Mouse (Mus musculus) forebrain, postnatal 0 days (tissue): ENCODE data around the gene Hcst. TPM values are rescaled to one million over a fixed set of nuclear protein-coding genes. Genes with fewer than 3 reads are reported as not detected.

Experiments
- ATAC-seq: fragments of 200-750 bp; cut with Nextera tagmentation; 2 replicates; pipeline ENCODE4 v1.8.0; 2017; ENCODE audit warnings: mild to moderate bottlenecking, moderate library complexity
- DNase-seq: peaks from one replicate; pipeline ENCODE4 v3.0.0-alpha.2; 2015
- H3K27ac ChIP-seq: fragments of 300-500 bp; sonication (generic); 2 replicates; pipeline ENCODE4 v1.5.1; 2014; ENCODE audit warnings: low read depth, mild to moderate bottlenecking, antibody characterized with exemption, low read length, moderate library complexity, mixed read lengths
- H3K27me3 ChIP-seq: fragments of 300-500 bp; sonication (generic); 2 replicates; pipeline ENCODE4 v1.6.1; 2014; ENCODE audit warnings: mild to moderate bottlenecking, low read length, mixed read lengths; ENCODE audit not compliant: insufficient read depth
- H3K36me3 ChIP-seq: fragments of 300-500 bp; sonication (generic); 2 replicates; pipeline ENCODE4 v1.6.1; 2014; ENCODE audit warnings: mild to moderate bottlenecking, moderate library complexity; ENCODE audit not compliant: insufficient read depth
- H3K4me1 ChIP-seq: fragments of 300-500 bp; sonication (generic); 2 replicates; pipeline ENCODE4 v1.6.1; 2014; ENCODE audit warnings: antibody characterized with exemption; ENCODE audit not compliant: insufficient read depth
- H3K4me2 ChIP-seq: fragments of 300-500 bp; sonication (generic); 2 replicates; pipeline ENCODE4 v1.6.1; 2014; ENCODE audit warnings: low read depth, mild to moderate bottlenecking, moderate library complexity
- H3K4me3 ChIP-seq: fragments of 300-500 bp; sonication (generic); 2 replicates; pipeline ENCODE4 v1.5.1; 2014; ENCODE audit warnings: low read depth, low read length, mixed read lengths
- H3K9ac ChIP-seq: fragments of 300-500 bp; sonication (generic); 2 replicates; pipeline ENCODE4 v1.6.1; 2014; ENCODE audit warnings: mild to moderate bottlenecking
- H3K9me3 ChIP-seq: fragments of 300-500 bp; sonication (generic); 2 replicates; pipeline ENCODE4 v1.6.1; 2016; ENCODE audit warnings: low read length
- CTCF ChIP-seq: sonication (generic); IDR thresholded peaks from 2 replicates; pipeline ENCODE4 v1.5.1; 2016; ENCODE audit warnings: antibody characterized with exemption, control low read depth, low read depth
- WGBS: fragments of 180-500 bp; shearing (Covaris S2); extraction: QIAGEN DNeasy Blood & Tissue Kit; methylation state at CpG from one replicate; pipeline ENCODE4 v1.1.7; 2014; 5-methylcytosine and 5-hydroxymethylcytosine counted together
- polyA plus RNA-seq: library from polyadenylated mRNA; unstranded; fragments of >200 nt; fragmentation: Nextera tagmentation; extraction: Ambion mirVana; gene quantifications from 2 replicates; pipeline ENCODE4 v1.2.1, GENCODE M21; 2015
- total RNA-seq: library from RNA; depleted of rRNA; stranded (reverse); fragments of >200 nt; gene quantifications from 2 replicates; pipeline ENCODE4 v1.2.3, GENCODE M21; 2014; rRNA removed

Hcst gene
- total and polyA plus RNA-seq, 2 experiments from 2014 or later, result 0.41 TPM; not detected in 1

DNA sequence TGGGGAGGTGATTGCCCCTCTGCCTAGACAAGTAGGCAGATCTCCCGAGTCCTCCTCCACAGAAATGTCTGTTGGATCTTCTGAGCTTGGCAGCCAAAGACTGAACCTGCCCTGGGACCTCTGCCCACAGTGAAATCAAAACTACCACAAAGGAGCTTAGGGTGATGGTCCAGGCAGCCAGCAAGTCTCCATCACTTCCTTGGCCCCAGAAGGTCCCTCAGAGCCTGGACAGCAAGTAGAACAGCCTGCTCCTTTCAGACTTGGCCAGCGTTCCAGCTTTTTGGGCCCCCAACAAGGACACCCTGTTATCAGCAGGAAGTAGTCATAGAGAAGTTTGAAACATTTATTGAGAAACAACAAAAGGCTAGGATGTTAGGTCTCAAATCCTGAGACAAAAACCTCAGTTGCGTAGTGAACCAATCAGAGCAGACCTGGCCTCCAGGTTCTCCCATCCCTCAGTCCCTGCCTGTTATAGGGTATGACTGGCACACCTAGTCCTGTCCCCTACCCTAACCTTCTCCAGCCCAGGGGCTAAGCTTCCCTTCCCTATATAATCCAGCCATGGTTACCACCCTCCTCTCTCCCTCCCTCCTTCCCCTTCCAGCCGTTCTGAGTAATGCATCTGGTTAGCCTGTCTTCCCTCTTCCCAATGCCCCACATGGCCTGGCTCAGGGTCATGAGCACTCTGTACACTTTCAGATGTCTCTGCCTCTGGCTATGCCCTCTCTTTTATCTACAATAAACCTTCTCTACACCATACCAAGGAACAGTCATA, 26.7 kb downstream of the Hcst start:
- H3K27me3 ChIP-seq, result no peaks in the 10 kb centered on the region
- ATAC-seq, result no peak
- TF ChIP-seq CTCF, result no peak
- H3K4me1 ChIP-seq, result no peaks in the 10 kb centered on the region
- no peak for DNase-seq
- 77% methylated on average over 4 of the region's 4 CpGs for WGBS
- H3K27ac ChIP-seq, result no peak overlapping the region
- no peak overlapping the region for H3K4me3 ChIP-seq
- no peak overlapping the region for H3K4me2 ChIP-seq
- H3K36me3 ChIP-seq, result no peaks in the 10 kb centered on the region
- no peaks in the 10 kb centered on the region for H3K9me3 ChIP-seq
- no peak overlapping the region for H3K9ac ChIP-seq

DNA sequence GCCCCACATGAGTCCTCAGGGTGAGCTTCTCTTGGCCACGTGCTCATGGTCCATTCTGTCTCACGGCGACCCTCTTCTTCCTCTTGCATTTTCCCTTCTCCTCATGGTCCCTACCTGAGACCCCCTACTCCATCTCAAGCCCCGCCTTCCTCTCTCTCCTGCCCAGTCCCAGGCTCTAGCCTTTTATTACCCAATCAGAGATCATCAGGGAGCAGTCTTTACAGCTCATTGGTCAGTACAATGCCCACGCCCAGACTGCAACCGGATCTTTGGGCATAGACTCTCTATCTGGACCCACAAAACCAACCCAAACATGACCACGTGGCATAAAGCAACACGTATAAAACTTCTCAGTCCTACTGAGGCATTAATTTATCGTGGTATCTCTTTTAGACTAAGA, 35.5 kb downstream of the Hcst start:
- DNase-seq, result no peak
- no peak overlapping the region for H3K9ac ChIP-seq
- H3K36me3 ChIP-seq, result no peaks in the 10 kb centered on the region
- ATAC-seq, result no peak
- no peaks in the 10 kb centered on the region for H3K27me3 ChIP-seq
- WGBS, result 84% methylated on average over 9 of the region's 9 CpGs
- no peak for TF ChIP-seq CTCF
- H3K27ac ChIP-seq, result no peak overlapping the region
- H3K9me3 ChIP-seq, result no peaks in the 10 kb centered on the region
- no peaks in the 10 kb centered on the region for H3K4me1 ChIP-seq
- H3K4me3 ChIP-seq, result no peak overlapping the region
- H3K4me2 ChIP-seq, result no peak overlapping the region

DNA sequence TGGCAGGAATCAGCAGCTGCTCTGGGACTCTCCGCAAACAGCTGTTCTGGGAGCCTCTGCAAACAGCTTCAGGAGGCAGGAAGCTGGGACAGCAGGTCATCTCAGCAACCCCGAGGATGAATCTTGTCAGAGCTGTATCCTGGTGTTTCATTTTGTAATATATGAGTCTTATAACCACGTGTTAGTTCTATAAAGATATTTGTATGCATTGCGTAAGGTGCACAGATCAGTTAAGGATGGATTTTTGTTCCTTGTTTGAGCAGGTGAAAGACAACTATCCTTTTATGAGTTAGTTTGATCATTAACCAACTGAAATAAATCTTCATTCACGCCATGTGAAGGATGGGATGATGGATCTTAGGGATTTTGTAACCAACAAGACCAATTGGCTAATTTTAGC, 39.6 kb downstream of the Hcst start:
- Histone ChIP-seq H3K9ac (no peak overlapping the region), H3K4me3 (no peak overlapping the region), H3K36me3 (no peaks in the 10 kb centered on the region), H3K4me2 (no peak overlapping the region), H3K9me3 (no peaks in the 10 kb centered on the region), H3K27ac (no peak overlapping the region), H3K27me3 (no peaks in the 10 kb centered on the region; the same call in 1 of the 2 replicates), H3K4me1 (no peaks in the 10 kb centered on the region)
- ATAC-seq (no peak), DNase-seq (no peak)
- no peak for TF ChIP-seq CTCF
- WGBS, result 68% methylated on average over 5 of the region's 5 CpGs

DNA sequence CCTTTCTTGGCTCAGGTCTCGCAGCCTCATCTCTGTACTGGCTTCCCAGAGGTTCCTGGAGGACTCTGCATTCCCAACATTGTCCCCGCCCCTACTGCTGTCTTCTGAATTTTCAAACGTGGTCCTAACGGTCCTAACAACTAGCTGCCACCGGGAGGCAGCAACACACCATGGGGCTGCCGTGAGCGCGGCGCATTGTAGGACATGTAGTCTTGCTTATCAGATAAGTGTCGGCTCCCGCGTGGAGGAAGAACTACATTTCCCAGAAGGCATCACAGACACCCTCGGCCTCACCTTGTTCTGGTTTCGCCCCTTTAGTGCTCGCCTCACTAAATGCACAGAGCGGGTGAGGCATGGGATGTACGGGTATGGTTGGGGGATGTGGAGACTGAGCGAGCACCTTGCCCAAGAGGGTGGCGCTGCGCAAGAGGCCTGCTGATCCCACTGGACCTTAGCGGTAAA, 46.1 kb downstream of the Hcst start:
- no peaks in the 10 kb centered on the region for H3K36me3 ChIP-seq
- peaks cover 4% of the 10 kb centered on the region; the same call in 1 of the 2 replicates for H3K4me1 ChIP-seq
- H3K9ac ChIP-seq, result peak overlapping the region; percentile 67
- H3K27ac ChIP-seq, result peak overlapping the region; percentile 88
- ATAC-seq (peak; percentile 100), DNase-seq (peak; percentile 98)
- TF ChIP-seq CTCF, result peak; percentile 97
- peak overlapping the region; percentile 57 for H3K4me2 ChIP-seq
- H3K9me3 ChIP-seq, result no peaks in the 10 kb centered on the region
- WGBS, result 1% methylated on average over 21 of the region's 21 CpGs
- H3K4me3 ChIP-seq, result peak overlapping the region; percentile 48
- no peaks in the 10 kb centered on the region for H3K27me3 ChIP-seq

Other genes starting within 250 kb of the Hcst start
Only the 30 nearest of the 34 such genes appear.
- gene Polr2i, start 187.9 kb downstream of the Hcst start, total RNA-seq, result 71.0 and 80.9 TPM in 2 replicates
- gene Polr2i, start 187.9 kb downstream of the Hcst start, polyA plus RNA-seq, result 186 and 247 TPM in 2 replicates
- gene Tbcb, start 187.6 kb downstream of the Hcst start, total RNA-seq, result 151 and 204 TPM in 2 replicates
- gene Tbcb, start 187.6 kb downstream of the Hcst start, polyA plus RNA-seq, result 475 and 558 TPM in 2 replicates
- gene Ovol3, start 184.1 kb downstream of the Hcst start, total RNA-seq, result not detected in 2 replicates
- not detected in 2 replicates for gene Ovol3, start 184.1 kb downstream of the Hcst start, polyA plus RNA-seq
- 0.52 TPM in 1 of 2 replicates, not detected in the other for gene Thap8, start 139.8 kb downstream of the Hcst start, total RNA-seq
- 0.45 TPM in 2 replicates for gene Thap8, start 139.8 kb downstream of the Hcst start, polyA plus RNA-seq
- 2.0 and 3.2 TPM in 2 replicates for gene Wdr62, start 139.4 kb downstream of the Hcst start, total RNA-seq
- gene Wdr62, start 139.4 kb downstream of the Hcst start, polyA plus RNA-seq, result 2.7 and 2.9 TPM in 2 replicates
- gene Clip3, start 128.1 kb downstream of the Hcst start, total RNA-seq, result 105 and 108 TPM in 2 replicates
- gene Clip3, start 128.1 kb downstream of the Hcst start, polyA plus RNA-seq, result 178 and 186 TPM in 2 replicates
- 70.5 and 74.1 TPM in 2 replicates for gene Alkbh6, start 111.1 kb downstream of the Hcst start, total RNA-seq
- 117 and 127 TPM in 2 replicates for gene Alkbh6, start 111.1 kb downstream of the Hcst start, polyA plus RNA-seq
- 5.2 and 6.5 TPM in 2 replicates for gene Syne4, start 105.0 kb downstream of the Hcst start, total RNA-seq
- 1.8 and 4.5 TPM in 2 replicates for gene Syne4, start 105.0 kb downstream of the Hcst start, polyA plus RNA-seq
- 0.52 TPM in 1 of 2 replicates, not detected in the other for gene E130208F15Rik, start 98.1 kb downstream of the Hcst start, total RNA-seq
- 0.31 TPM in 1 of 2 replicates, not detected in the other for gene E130208F15Rik, start 98.1 kb downstream of the Hcst start, polyA plus RNA-seq
- gene Sdhaf1, start 96.0 kb downstream of the Hcst start, total RNA-seq, result 9.8 and 14.6 TPM in 2 replicates
- gene Sdhaf1, start 96.0 kb downstream of the Hcst start, polyA plus RNA-seq, result 18.4 and 20.7 TPM in 2 replicates
- 25.2 and 28.0 TPM in 2 replicates for gene Lrfn3, start 57.1 kb downstream of the Hcst start, total RNA-seq
- gene Lrfn3, start 57.1 kb downstream of the Hcst start, polyA plus RNA-seq, result 16.4 and 20.3 TPM in 2 replicates
- gene Tyrobp, start 6.1 kb downstream of the Hcst start, total RNA-seq, result 14.5 and 25.6 TPM in 2 replicates
- gene Tyrobp, start 6.1 kb downstream of the Hcst start, polyA plus RNA-seq, result 44.2 and 52.5 TPM in 2 replicates
- 1.6 and 3.4 TPM in 2 replicates for gene Nfkbid, start 1.9 kb upstream of the Hcst start, total RNA-seq
- 1.1 and 1.7 TPM in 2 replicates for gene Nfkbid, start 1.9 kb upstream of the Hcst start, polyA plus RNA-seq
- gene Aplp1, start 25.7 kb upstream of the Hcst start, total RNA-seq, result 705 and 834 TPM in 2 replicates
- 863 and 867 TPM in 2 replicates for gene Aplp1, start 25.7 kb upstream of the Hcst start, polyA plus RNA-seq
- 0.46 and 2.1 TPM in 2 replicates for gene Kirrel2, start 37.8 kb upstream of the Hcst start, total RNA-seq
- gene Kirrel2, start 37.8 kb upstream of the Hcst start, polyA plus RNA-seq, result 0.07 and 0.11 TPM in 2 replicates
- gene Nphs1, start 38.5 kb upstream of the Hcst start, total RNA-seq, result 0.08 TPM in 1 of 2 replicates, not detected in the other
- gene Nphs1, start 38.5 kb upstream of the Hcst start, polyA plus RNA-seq, result 0.06 and 0.09 TPM in 2 replicates
- not detected in 2 replicates for gene Prodh2, start 73.8 kb upstream of the Hcst start, total RNA-seq
- not detected in 2 replicates for gene Prodh2, start 73.8 kb upstream of the Hcst start, polyA plus RNA-seq
- 52.4 and 58.5 TPM in 2 replicates for gene Arhgap33, start 115.2 kb upstream of the Hcst start, total RNA-seq
- 128 and 145 TPM in 2 replicates for gene Arhgap33, start 115.2 kb upstream of the Hcst start, polyA plus RNA-seq
- 2.9 and 4.1 TPM in 2 replicates for gene Hspb6, start 132.3 kb upstream of the Hcst start, total RNA-seq
- gene Hspb6, start 132.3 kb upstream of the Hcst start, polyA plus RNA-seq, result 12.7 and 14.0 TPM in 2 replicates
- gene Proser3, start 132.4 kb upstream of the Hcst start, total RNA-seq, result 9.0 and 14.8 TPM in 2 replicates
- gene Proser3, start 132.4 kb upstream of the Hcst start, polyA plus RNA-seq, result 2.2 and 3.8 TPM in 2 replicates
- gene Lin37, start 140.0 kb upstream of the Hcst start, total RNA-seq, result 16.0 and 19.2 TPM in 2 replicates
- gene Lin37, start 140.0 kb upstream of the Hcst start, polyA plus RNA-seq, result 49.5 and 53.0 TPM in 2 replicates
- 48.8 and 74.3 TPM in 2 replicates for gene U2af1l4, start 143.4 kb upstream of the Hcst start, total RNA-seq
- gene U2af1l4, start 143.4 kb upstream of the Hcst start, polyA plus RNA-seq, result 117 and 129 TPM in 2 replicates
- gene Gm49396, start 143.5 kb upstream of the Hcst start, total RNA-seq, result 5.5 and 9.9 TPM in 2 replicates
- 3.4 and 5.3 TPM in 2 replicates for gene Gm49396, start 143.5 kb upstream of the Hcst start, polyA plus RNA-seq
- gene Psenen, start 143.8 kb upstream of the Hcst start, total RNA-seq, result 70.9 and 90.7 TPM in 2 replicates
- gene Psenen, start 143.8 kb upstream of the Hcst start, polyA plus RNA-seq, result 141 and 161 TPM in 2 replicates
- gene Igflr1, start 145.6 kb upstream of the Hcst start, total RNA-seq, result 1.2 TPM in 1 of 2 replicates, not detected in the other
- gene Igflr1, start 145.6 kb upstream of the Hcst start, polyA plus RNA-seq, result 2.3 and 3.2 TPM in 2 replicates
- gene Kmt2b, start 168.9 kb upstream of the Hcst start, total RNA-seq, result 31.2 and 31.5 TPM in 2 replicates
- gene Kmt2b, start 168.9 kb upstream of the Hcst start, polyA plus RNA-seq, result 3.8 and 5.2 TPM in 2 replicates
- not detected in 2 replicates for gene Zbtb32, start 179.1 kb upstream of the Hcst start, total RNA-seq
- gene Zbtb32, start 179.1 kb upstream of the Hcst start, polyA plus RNA-seq, result 0.08 and 0.17 TPM in 2 replicates
- 0.29 and 0.38 TPM in 2 replicates for gene Upk1a, start 193.0 kb upstream of the Hcst start, total RNA-seq
- 0.42 and 0.62 TPM in 2 replicates for gene Upk1a, start 193.0 kb upstream of the Hcst start, polyA plus RNA-seq
- 292 and 602 TPM in 2 replicates for gene Cox6b1, start 206.3 kb upstream of the Hcst start, total RNA-seq
- 1,225 and 1,355 TPM in 2 replicates for gene Cox6b1, start 206.3 kb upstream of the Hcst start, polyA plus RNA-seq
- gene Etv2, start 216.0 kb upstream of the Hcst start, total RNA-seq, result not detected in 2 replicates
- not detected in 2 replicates for gene Etv2, start 216.0 kb upstream of the Hcst start, polyA plus RNA-seq